Mouse (Mus musculus): ENCODE results near the gene Ifit3. TPM values are rescaled to one million over a fixed set of nuclear protein-coding genes. Genes with fewer than 3 reads are reported as not detected.
"Not testable (repeated sequence)": the region's sequence is repeated elsewhere in the genome, so short reads cannot be mapped to it uniquely, and the experiment has no call there.

Gene Ifit3
- total RNA-seq, 2 experiments from 2014 or later = 1.2 to 1.3 TPM

DNA sequence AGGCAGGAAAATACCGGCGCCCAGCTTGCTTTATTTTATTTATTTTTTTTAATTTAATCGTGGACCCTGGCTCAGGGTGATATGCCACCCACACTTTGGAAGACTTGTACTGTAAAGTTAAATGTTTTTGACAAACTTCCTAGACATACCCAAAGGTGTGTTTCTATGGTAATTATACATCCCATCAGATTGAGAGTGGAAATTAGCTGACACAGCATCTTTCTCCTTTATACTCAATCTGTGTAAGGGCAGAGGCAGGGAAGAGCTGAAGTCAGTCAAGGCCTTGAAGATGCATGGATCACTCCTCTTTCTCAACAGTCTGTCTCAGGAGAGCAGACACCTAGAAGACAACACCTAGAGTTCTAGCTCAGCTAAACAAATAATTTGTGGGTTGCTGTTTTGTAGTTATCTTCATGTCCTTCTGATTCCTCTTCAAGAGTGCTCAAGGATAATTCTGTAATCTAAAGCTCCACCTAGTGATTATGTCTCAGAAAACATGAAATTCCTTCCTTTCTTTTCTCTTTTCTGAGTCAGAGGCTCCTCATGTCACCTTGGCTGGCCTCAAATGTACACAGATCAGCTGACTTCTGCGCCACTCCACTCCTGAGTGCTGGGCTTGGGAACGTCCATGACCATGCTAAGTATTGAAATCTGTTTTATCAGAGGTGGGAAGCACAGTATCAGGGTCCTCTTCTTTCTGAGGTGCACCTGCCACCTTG lies 2.6 kb downstream of the Ifit3 start:
- intact Hi-C loops (cut with DNase I); DNase-seq: not testable (repeated sequence)

DNA sequence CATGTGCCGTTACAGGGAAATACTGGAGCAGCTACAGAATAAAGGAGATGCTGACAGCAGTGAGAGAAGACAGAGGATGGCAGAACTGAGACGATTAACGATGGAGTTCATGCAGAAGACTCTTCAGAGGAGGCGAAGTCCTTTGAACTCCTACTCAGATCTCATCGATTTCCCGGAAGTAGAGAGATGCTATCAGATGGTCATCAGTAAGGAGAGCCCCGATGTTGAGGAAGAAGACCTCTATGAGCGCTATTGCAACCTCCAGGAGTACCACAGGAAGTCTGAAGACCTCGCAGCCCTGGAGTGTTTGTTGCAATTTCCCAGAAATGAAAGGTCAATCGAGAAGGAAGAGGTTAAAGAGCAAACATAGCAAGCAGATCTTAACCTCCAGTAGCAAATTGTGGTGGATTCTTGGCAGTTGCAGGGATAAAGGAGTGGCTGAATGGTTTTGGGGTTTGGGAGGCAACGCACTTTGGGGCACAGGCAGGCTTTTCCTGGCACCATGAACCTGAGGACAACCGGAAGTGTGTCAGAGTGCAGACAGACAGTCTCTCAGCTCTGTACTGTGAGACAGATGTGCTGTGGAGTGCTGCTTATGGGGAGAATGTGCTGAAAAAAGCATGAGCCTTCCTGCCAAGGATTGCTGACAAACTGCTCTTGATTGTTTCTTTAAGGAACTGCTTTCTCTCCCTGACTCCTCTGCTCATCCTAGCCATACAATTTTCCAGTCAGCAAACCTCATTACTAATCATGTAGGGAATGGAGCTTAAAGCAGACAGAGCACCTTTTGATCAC lies 4.8 kb downstream of the Ifit3 start:
- intact Hi-C loops (cut with DNase I) = loop anchor here (2.0 kb wide), 1 partner anchor 19 kb away; the partner anchor contains the start of gene Ifit3b
- DNase-seq = not testable (repeated sequence)

- intact Hi-C loops (cut with DNase I) = loop anchor here (2.0 kb wide), 1 partner anchor 18 kb away; the partner anchor contains the start of gene Ifit3b
- DNase-seq = no peak
These were observed 5.6 kb downstream of the Ifit3 start for GRCm38 (mm10) chr19:34588959-34589358.

DNA sequence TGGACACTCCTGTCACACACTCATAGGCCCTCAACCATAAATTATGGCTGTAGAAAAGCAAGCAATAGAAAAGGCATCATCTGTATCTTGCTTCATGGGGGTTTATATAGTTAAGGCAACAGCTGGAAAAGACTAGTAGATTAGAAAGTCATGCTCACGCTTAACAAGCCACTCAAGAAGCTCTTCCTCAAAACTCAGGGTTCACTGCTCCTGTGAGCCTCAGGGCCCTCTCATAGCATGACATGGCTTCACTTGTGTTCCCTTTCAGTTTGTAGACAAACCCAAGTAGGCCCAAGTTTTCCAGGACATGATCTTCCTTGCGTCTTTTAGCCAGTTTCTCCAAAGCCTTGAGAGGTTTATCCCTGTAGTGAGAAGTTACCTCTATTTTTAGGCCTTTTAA lies 10.1 kb downstream of the Ifit3 start:
- no peak for DNase-seq
- intact Hi-C loops (cut with DNase I) = no loop called here

GRCm38 (mm10) chr19:34594523-34594922 lies 11.2 kb downstream of the Ifit3 start:
- intact Hi-C loops (cut with DNase I); DNase-seq: not testable (repeated sequence)

GRCm38 (mm10) chr19:34596811-34597210 lies 13.5 kb downstream of the Ifit3 start:
- no peak for DNase-seq
- intact Hi-C loops (cut with DNase I) = no loop called here

GRCm38 (mm10) chr19:34598341-34598740 lies 15.0 kb downstream of the Ifit3 start:
- peak; percentile 36 to 76 for DNase-seq

GRCm38 (mm10) chr19:34599250-34599649 lies 15.9 kb downstream of the Ifit3 start:
- intact Hi-C loops (cut with DNase I); DNase-seq: not testable (repeated sequence)

More at GRCm38 (mm10) chr19:34598341-34598740, 15.0 kb downstream of the Ifit3 start:
- intact Hi-C loops (cut with DNase I) = no loop called here

DNA sequence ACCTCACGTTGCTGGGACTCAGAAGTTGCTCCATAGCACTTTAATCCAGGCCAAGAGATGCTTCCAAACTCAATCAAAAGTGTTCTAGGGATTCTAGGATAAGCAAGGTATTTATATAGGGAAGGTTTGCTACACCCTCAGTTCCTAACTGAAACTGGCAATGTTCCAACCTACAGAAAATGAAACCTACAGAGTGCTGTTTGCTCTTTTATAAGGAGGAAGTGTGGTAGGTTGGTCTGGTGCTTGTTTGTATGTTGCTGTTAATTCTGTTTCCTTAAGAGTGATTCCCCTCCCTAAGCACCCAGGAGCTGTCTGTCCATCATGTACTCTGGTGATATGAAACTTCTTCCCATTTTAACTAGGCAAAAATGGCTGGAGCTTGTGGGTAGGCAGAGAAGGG lies 18.6 kb downstream of the Ifit3 start, which contains the start of gene Ifit1bl1:
Gene Ifit1bl1 (minus strand): TSS at position 69 of the 400 bp plus-strand sequence.
- DNase-seq; intact Hi-C loops (cut with DNase I): not testable (repeated sequence)

DNA sequence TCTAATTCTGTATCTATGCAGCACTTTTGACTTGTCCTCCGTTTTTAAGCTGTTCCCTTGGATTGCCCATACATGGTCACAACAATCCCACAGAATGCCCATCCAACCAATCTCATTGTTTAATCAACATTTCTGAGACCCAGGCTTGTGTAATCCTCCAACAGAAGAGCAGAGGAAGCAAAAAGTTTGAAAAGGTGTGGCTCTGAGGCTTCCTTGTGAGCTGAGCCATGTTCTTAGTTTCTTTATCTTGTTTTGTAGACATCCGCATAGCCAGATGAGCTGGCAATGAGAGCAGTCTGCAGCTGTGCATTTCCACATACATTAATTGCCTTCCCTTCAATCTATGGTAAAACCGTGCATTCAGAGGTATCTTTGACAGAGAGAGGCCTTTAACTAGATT lies 22.1 kb downstream of the Ifit3 start:
- intact Hi-C loops (cut with DNase I) = no loop called here
- no peak for DNase-seq

DNA sequence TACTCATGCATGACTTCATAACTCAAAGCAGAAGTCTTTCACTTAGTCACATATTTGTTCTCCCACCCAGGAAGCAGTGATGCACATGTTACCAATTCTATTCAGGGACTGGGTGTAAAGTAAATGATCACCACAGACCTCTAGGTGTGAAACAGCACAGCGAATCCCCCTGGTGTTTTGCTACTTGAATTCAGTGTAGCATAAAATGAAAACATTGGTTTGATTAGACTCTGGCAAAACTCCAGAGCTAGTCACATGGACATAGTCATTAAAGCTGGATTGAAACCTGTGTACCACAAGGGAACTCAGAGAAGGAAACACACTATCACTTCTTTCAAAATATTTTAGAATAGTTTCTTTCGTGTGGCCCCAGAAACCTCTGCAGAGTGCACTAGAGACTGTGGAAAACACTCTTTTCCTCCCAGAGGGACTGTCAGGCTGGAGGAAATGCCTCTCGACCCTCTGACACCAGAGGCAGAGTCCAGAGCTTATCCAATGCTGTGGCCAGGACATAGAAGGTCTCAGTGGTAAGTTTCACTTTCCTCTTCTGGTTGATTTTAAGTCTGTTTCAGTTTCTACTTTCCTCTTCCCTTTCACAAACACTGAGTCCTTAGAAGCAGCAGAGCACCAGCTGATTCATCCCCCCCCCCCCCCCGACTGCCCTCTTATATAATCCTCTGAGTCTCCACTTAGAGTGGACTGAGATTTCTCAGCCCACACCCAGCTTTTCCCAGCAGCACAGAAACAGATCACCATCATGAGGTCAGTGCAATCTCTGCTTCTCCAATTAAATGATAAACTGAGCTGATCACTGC lies 24.1 kb downstream of the Ifit3 start, which contains the start of gene Ifit3b:
Gene Ifit3b (plus strand): TSS at position 734 of the 815 bp plus-strand sequence.
- intact Hi-C loops (cut with DNase I) = loop anchor here (2.0 kb wide), 1 partner anchor 19 kb away; no protein-coding TSS in a partner anchor
- DNase-seq = peak; percentile 27 to 28

DNA sequence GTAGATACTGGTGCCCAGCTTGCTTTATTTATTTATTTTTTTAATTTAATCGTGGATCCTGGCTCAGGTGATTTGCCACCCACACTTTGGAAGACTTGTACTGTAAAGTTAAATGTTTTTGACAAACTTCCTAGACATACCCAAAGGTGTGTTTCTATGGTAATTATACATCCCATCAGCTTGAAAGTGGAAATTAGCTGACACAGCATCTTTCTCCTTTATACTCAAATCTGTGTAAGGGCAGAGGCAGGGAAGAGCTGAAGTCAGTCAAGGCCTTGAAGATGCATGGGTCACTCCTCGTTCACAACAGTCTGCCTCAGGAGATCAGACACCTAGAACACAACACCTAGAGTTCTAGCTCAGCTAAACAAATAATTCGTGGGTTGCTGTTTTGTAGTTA lies 26.8 kb downstream of the Ifit3 start:
- intact Hi-C loops (cut with DNase I); DNase-seq: not testable (repeated sequence)

DNA sequence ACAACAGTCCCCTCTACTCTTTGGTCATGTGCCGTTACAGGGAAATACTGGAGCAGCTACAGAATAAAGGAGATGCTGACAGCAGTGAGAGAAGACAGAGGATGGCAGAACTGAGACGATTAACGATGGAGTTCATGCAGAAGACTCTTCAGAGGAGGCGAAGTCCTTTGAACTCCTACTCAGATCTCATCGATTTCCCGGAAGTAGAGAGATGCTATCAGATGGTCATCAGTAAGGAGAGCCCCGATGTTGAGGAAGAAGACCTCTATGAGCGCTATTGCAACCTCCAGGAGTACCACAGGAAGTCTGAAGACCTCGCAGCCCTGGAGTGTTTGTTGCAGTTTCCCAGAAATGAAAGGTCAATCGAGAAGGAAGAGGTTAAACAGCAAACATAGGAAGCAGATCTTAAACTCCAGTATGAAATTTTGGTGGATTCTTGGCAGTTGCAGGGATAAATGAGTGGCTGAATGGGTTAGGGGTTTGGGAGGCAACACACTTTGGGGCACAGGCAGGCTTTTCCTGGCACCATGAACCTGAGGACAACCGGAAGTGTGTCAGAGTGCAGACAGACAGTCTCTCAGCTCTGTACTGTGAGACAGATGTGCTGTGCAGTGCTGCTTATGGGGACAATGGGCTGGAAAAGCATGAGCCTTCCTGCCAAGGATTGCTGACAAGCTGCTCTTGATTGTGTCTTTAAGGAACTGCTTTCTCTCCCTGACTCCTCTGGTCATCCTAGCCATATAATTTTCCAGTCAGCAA lies 29.1 kb downstream of the Ifit3 start:
- DNase-seq; intact Hi-C loops (cut with DNase I): not testable (repeated sequence)

DNA sequence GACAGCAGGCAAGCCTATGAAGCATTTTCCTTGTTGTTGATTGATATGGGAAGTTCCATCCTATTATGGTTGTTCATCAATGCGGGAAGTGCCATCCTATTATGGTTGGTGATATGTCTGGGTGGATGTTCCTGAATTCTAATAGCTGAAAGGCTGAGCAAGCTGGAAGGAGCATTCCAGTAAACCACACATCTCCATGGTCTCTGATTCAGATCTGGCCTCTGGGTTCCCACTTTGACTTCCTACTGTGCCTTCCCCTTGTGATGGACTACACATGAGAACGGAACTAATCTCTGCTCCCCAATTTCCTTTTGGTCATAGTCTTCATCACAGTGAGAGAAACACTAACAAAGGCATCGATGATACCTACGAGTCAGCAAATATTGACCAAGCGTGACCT lies 37.5 kb downstream of the Ifit3 start:
- intact Hi-C loops (cut with DNase I) = no loop called here
- DNase-seq = no peak

- no peak for DNase-seq
- intact Hi-C loops (cut with DNase I) = no loop called here
These were observed 40.5 kb downstream of the Ifit3 start for GRCm38 (mm10) chr19:34623781-34624180.

DNA sequence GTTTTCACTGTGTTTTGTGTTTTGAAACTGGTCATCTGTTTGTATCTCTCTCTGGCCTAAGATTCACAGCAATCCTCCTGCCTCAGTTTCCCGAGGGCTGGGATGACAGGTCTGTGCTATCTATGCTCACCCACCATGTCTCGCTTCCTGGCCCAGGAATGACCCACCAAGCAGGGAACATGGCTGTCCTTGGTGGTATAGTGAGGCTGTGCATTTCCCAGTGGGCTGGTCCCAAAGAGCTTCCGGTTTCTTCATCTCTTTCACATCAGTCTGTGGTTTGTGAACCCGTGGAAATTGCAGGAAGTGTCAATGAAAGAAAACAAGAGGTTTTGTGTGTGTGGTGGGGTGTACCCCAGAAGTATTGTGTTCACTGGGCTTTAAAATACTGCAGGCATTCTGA lies 41.3 kb downstream of the Ifit3 start:
- DNase-seq = no peak
- intact Hi-C loops (cut with DNase I) = no loop called here

DNA sequence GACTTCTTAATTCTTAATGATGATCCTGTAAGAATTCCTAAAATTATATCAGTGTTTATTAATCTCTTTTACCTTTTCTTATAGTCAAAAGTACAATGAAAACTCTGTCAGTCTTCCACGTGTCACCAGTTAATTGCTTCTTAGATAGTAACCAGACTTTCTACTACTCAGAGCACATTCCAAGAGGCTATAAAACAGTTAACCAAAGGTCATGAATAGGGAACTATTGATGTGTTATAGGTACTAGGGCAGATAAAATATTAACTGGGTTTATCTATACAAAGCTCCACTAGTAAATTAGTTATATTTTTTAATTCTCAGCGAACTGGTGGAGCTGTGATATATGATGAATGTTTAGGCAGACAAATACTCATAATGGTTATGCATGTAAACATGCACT lies 44.2 kb downstream of the Ifit3 start:
- intact Hi-C loops (cut with DNase I) = no loop called here
- DNase-seq = no peak

DNA sequence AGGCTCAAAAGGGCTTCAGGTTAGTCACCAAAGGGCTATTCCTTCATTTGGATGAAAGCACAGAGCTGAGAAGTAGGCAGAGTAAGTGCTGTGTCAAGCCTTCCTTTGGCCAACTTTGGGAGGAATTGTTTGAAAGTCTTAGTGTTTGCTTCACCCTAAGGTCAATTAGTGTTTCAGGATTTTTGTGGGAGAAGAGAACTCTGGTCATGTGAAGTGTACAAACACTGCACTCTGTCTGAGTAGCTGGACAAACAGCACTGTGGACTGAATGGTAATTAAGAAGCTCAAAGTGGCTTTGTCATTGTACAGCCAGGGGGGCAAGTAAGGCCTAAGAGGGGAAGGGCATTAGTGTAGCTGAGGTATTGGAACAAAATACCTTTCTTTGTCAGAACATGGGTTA lies 48.2 kb downstream of the Ifit3 start:
- no peak for DNase-seq
- intact Hi-C loops (cut with DNase I) = no loop called here

DNA sequence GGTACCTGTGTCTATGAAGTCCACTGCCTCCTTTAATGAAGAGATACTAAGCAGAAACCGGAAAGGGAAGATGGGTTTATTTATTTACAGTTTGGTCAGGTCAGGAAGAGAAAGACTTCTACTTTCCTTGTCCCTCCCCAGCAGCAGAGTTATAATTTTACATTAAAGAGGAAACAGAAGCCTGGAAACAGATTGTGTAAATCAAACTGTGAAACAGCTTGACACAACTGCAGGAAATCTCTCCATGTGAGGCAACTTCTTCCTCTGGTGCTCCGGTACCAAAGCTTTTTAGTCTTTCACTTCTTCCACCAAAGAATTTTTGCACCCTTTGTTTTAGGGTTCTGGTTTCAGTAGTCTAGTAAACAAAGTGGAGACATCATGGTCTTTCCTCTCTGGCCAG lies 50.2 kb downstream of the Ifit3 start:
- no peak for DNase-seq
- intact Hi-C loops (cut with DNase I) = no loop called here

Data from heart, postnatal 14 days (tissue).